Mouse (Mus musculus) adrenal gland, postnatal 25 days (tissue): ENCODE data around the gene Hoxd11. TPM values are rescaled to one million over a fixed set of nuclear protein-coding genes. Genes with fewer than 3 reads are reported as not detected.

Experiments
- DNase-seq: peaks from one replicate; pipeline ENCODE4 v3.0.0; 2021; ENCODE audit warnings: mixed read lengths
- long read RNA-seq: library from polyadenylated mRNA; stranded (forward); transcript quantifications from one replicate; pipeline ENCODE4 v2.0.0, GENCODE M21; 2021
- total RNA-seq: library from RNA; stranded (reverse); gene quantifications from 2 replicates; pipeline ENCODE4 v1.2.3, GENCODE M21; 2021

The Hoxd11 gene
- not detected in 2 replicates for total RNA-seq
- long read RNA-seq = 0 reads

- DNase-seq = no peak
Observed at GRCm38 (mm10) chr2:74678891-74679595, at the start of gene Hoxd11. TSS of gene Hoxd11 (plus strand) at chr2:74679557.

GRCm38 (mm10) chr2:74635412-74635811, 43.9 kb upstream of the Hoxd11 start:
- no peak for DNase-seq

- no peak for DNase-seq
Observed at GRCm38 (mm10) chr2:74642431-74642830, 36.9 kb upstream of the Hoxd11 start.

GRCm38 (mm10) chr2:74645631-74646030, 33.7 kb upstream of the Hoxd11 start:
- no peak for DNase-seq

- no peak for DNase-seq
Observed at GRCm38 (mm10) chr2:74647082-74647864, 32.1 kb upstream of the Hoxd11 start.

- no peak for DNase-seq
Observed at GRCm38 (mm10) chr2:74652996-74653340, 26.4 kb upstream of the Hoxd11 start.

- no peak for DNase-seq
Observed at GRCm38 (mm10) chr2:74653781-74654535, 25.4 kb upstream of the Hoxd11 start.

- DNase-seq = no peak
Observed at GRCm38 (mm10) chr2:74654743-74655419, 24.5 kb upstream of the Hoxd11 start.

- peak; percentile 40 for DNase-seq
Observed at GRCm38 (mm10) chr2:74655420-74655781, 24.0 kb upstream of the Hoxd11 start.

GRCm38 (mm10) chr2:74655821-74656631, 23.3 kb upstream of the Hoxd11 start:
- no peak for DNase-seq

GRCm38 (mm10) chr2:74656632-74657021, 22.7 kb upstream of the Hoxd11 start:
- DNase-seq = no peak

- DNase-seq = no peak
Observed at GRCm38 (mm10) chr2:74657251-74658023, 21.9 kb upstream of the Hoxd11 start.

GRCm38 (mm10) chr2:74658024-74658666, 21.2 kb upstream of the Hoxd11 start:
- no peak for DNase-seq

GRCm38 (mm10) chr2:74658667-74659371, 20.5 kb upstream of the Hoxd11 start:
- no peak for DNase-seq

- no peak for DNase-seq
Observed at GRCm38 (mm10) chr2:74659507-74660005, 19.8 kb upstream of the Hoxd11 start, which contains the start of gene Evx2. TSS of gene Evx2 (minus strand) at chr2:74659557.

GRCm38 (mm10) chr2:74660421-74661375, 18.7 kb upstream of the Hoxd11 start:
- no peak for DNase-seq

GRCm38 (mm10) chr2:74661685-74662084, 17.7 kb upstream of the Hoxd11 start:
- no peak for DNase-seq
